Mouse (Mus musculus) forebrain, embryonic 11.5 days (tissue): ENCODE measurements around the gene Gm20721. TPM values are rescaled to one million over a fixed set of nuclear protein-coding genes. Genes with fewer than 3 reads are reported as not detected.

Source experiments
- ATAC-seq: fragments of 200-750 bp; cut with Nextera tagmentation; replicated peaks from 2 replicates; pipeline ENCODE4 v1.8.0; 2017; ENCODE audit warnings: moderate TSS enrichment; ENCODE audit not compliant: low FRiP score
- DNase-seq: peaks from one replicate; pipeline ENCODE4 v3.0.0-alpha.2; 2017; ENCODE audit warnings: low spot score
- H3K27ac ChIP-seq: fragments of 300-500 bp; sonication (generic); 2 replicates; pipeline ENCODE4 v1.5.1; 2014; ENCODE audit warnings: low read depth, low read length
- H3K27me3 ChIP-seq: fragments of 300-500 bp; sonication (generic); 2 replicates; pipeline ENCODE4 v1.6.1; 2014; ENCODE audit warnings: mild to moderate bottlenecking, low read length, mixed read lengths; ENCODE audit not compliant: control insufficient read depth, insufficient read depth
- H3K36me3 ChIP-seq: fragments of 300-500 bp; sonication (generic); 2 replicates; pipeline ENCODE4 v1.6.1; 2014; ENCODE audit warnings: mild to moderate bottlenecking, low read length, moderate library complexity, mixed read lengths; ENCODE audit not compliant: control insufficient read depth, insufficient read depth
- H3K4me1 ChIP-seq: fragments of 300-500 bp; sonication (generic); replicated peaks from 2 replicates; pipeline ENCODE4 v1.6.1; 2014; ENCODE audit warnings: low read length, mixed read lengths; ENCODE audit not compliant: control insufficient read depth, insufficient read depth
- H3K4me2 ChIP-seq: fragments of 300-500 bp; sonication (generic); 2 replicates; pipeline ENCODE4 v1.6.1; 2014; ENCODE audit warnings: low read depth, mild to moderate bottlenecking, low read length, moderate library complexity, mixed read lengths; ENCODE audit not compliant: severe bottlenecking
- H3K4me3 ChIP-seq: fragments of 300-500 bp; sonication (generic); 2 replicates; pipeline ENCODE4 v1.5.1; 2014; ENCODE audit warnings: low read depth, low read length
- H3K9ac ChIP-seq: fragments of 300-500 bp; sonication (generic); 2 replicates; pipeline ENCODE4 v1.6.1; 2014; ENCODE audit warnings: low read length
- H3K9me3 ChIP-seq: fragments of 300-500 bp; sonication (generic); 2 replicates; pipeline ENCODE4 v1.6.1; 2016; ENCODE audit warnings: low read length, mixed read lengths; ENCODE audit not compliant: control insufficient read depth
- WGBS: fragments of 180-500 bp; shearing (Covaris S2); extraction: QIAGEN DNeasy Blood & Tissue Kit; methylation state at CpG from one replicate; pipeline ENCODE4 v1.1.7; 2014; 5-methylcytosine and 5-hydroxymethylcytosine counted together
- polyA plus RNA-seq: library from polyadenylated mRNA; unstranded; fragments of >200 nt; fragmentation: Nextera tagmentation; extraction: Ambion mirVana; gene quantifications from 2 replicates; pipeline ENCODE4 v1.2.1, GENCODE M21; 2014

Gene Gm20721
- polyA plus RNA-seq, 1 experiment from 2014 or later, result 6.5 TPM

DNA sequence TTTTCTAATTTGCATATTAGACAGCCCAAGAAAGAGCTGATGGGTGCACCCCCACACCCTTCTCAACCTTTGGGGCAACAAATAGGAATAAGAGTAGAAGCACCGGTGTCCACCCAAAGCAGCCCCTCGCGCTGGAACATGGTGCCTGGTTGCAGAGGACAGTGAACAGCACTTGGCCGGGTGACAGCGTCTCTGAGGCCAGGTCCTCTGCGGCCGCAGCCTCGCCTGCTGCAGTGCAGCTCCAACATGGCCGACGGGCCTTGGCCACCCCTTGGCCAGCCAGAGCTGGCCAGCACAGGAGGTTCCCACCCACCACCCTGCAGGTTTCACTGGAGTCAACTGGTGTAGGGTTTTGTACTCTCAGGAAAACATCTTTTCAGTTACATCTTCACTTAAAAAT lies 12.1 kb downstream of the Gm20721 start:
- no peak overlapping the region for H3K4me3 ChIP-seq

DNA sequence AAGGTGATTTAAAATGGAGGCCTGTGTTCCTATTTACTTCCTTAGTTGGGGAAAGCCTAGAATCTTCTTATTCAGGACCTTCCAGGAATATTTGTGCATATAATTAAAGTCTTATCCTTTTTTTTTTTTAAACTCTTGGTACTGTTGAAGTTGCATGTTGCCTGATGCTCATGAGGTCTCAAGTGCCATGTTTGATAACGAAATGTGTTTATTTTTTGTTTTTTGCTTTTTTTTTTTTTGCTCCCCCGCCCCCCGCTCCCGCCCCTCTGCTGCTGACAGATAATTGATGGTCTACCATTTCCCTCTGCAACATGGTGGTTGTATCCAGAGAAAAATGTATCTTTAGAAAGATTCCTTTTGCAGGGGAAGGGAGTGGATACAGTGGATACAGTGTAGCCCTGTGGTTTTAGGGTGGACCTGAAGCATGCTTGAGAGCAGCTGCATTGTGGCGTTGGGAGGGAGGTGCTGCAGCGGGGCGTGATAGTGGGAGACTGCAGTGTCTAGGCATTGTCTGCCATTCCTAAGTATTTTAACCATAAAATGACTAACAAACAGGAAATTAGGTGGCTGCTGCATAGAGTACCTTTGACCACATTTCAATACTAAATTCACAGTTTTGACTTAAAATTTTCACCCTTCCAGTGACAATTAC lies 13.1 kb downstream of the Gm20721 start:
- Histone ChIP-seq H3K36me3 (no peaks in the 10 kb centered on the region), H3K4me3 (no peak overlapping the region), H3K4me1 (peaks cover 11% of the 10 kb centered on the region; the same call in 1 of the 2 replicates), H3K27ac (no peak overlapping the region), H3K9me3 (no peaks in the 10 kb centered on the region), H3K9ac (no peak overlapping the region), H3K27me3 (no peaks in the 10 kb centered on the region), H3K4me2 (no peak overlapping the region)
- ATAC-seq (no peak), DNase-seq (peak; percentile 44)
- 70% methylated on average over 7 of the region's 7 CpGs for WGBS

More for the DNA sequence above, 12.1 kb downstream of the Gm20721 start:
- no peak overlapping the region for H3K4me2 ChIP-seq
- no peak overlapping the region for H3K9ac ChIP-seq
- no peaks in the 10 kb centered on the region for H3K36me3 ChIP-seq
- WGBS, result 85% methylated on average over 10 of the region's 10 CpGs
- H3K4me1 ChIP-seq, result peaks cover 8% of the 10 kb centered on the region; the same call in 1 of the 2 replicates
- no peaks in the 10 kb centered on the region for H3K9me3 ChIP-seq
- H3K27me3 ChIP-seq, result no peaks in the 10 kb centered on the region
- DNase-seq (peak; percentile 48), ATAC-seq (no peak)
- no peak overlapping the region for H3K27ac ChIP-seq

DNA sequence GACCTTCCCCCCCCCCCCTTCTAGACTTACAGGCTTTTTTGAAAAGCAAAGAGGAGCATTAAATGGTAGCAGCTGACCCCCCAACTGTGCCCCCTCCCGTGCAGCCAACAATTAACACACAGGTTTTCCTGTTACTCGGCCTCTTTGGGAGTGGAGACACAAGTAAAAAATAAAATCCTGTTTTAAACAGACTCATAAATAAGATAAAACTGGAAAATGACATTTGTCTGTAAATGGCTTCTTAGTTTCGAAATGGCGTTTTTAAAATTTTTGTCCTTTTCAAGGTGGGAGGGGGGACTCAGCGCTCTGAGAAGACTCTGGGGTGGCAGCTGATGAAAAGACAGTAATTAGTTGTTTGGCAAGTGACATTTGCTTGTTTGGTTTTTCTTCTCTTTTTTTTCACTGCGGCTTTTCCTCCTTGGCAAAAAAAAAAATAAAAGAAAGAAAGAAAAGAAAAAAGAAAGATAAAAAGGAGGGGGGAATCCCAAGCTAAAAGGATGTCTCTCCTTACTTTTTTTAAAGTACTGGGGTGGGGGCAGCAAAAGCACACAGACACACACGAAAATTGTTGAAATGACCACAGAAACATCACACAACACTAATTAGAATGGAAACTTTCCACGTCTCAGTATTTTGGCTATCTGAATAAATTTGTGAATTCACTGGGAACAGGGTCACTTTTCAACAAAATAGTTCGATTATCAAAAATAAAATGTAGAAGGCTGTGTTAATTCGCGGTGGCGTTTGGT lies 15.1 kb downstream of the Gm20721 start:
- no peaks in the 10 kb centered on the region; the same call in 1 of the 2 replicates for H3K27me3 ChIP-seq
- H3K9ac ChIP-seq, result peak overlapping the region; percentile 99
- 24% methylated on average over 12 of the region's 12 CpGs for WGBS
- DNase-seq, result no peak
- H3K4me3 ChIP-seq, result peak overlapping the region; percentile 98
- no peaks in the 10 kb centered on the region for H3K36me3 ChIP-seq
- no peak overlapping the region for H3K27ac ChIP-seq
- H3K9me3 ChIP-seq, result no peaks in the 10 kb centered on the region
- peaks cover 12% of the 10 kb centered on the region; the same call in 1 of the 2 replicates for H3K4me1 ChIP-seq
- peak overlapping the region; percentile 55 for H3K4me2 ChIP-seq
- ATAC-seq, result no peak

DNA sequence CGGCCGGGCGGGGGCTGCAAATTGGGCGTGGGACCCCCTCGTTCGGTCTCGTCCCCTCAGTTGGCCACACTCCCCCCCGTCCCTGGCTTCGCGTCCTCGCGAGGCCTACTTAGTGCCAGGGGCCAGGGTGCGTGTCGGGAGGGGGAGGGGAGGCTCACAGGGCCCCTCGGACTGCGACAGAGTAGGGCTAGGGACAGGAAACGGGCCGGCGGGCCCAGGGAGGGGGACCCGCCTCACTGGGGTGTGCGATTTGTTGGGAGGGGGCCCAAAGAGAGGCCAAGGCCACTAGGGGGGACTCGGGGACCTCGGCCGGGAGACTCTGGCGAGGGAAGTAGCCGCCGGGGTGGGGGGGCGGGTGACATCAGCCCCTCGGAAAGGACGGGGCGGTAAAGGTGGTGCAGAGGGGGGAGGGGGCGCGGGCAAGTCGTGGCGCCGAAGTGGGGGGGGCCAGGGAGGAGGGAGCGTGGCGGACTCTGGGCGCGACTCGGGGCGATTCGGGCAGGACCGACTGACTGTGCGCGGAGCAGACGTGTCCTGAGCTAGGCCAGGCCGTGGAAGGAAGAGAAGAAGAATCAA lies 15.8 kb downstream of the Gm20721 start:
- Histone ChIP-seq H3K27ac (peak overlapping the region; percentile 99), H3K4me1 (peaks cover 10% of the 10 kb centered on the region; the same call in 1 of the 2 replicates), H3K36me3 (no peaks in the 10 kb centered on the region), H3K9ac (peak overlapping the region; percentile 99), H3K9me3 (no peaks in the 10 kb centered on the region), H3K27me3 (no peaks in the 10 kb centered on the region; the same call in 1 of the 2 replicates), H3K4me2 (peak overlapping the region; percentile 55), H3K4me3 (peak overlapping the region; percentile 98)
- WGBS, result under 1% methylated on average over 47 of the region's 48 CpGs
- DNase-seq (peak; percentile 91), ATAC-seq (peak; percentile 69)

DNA sequence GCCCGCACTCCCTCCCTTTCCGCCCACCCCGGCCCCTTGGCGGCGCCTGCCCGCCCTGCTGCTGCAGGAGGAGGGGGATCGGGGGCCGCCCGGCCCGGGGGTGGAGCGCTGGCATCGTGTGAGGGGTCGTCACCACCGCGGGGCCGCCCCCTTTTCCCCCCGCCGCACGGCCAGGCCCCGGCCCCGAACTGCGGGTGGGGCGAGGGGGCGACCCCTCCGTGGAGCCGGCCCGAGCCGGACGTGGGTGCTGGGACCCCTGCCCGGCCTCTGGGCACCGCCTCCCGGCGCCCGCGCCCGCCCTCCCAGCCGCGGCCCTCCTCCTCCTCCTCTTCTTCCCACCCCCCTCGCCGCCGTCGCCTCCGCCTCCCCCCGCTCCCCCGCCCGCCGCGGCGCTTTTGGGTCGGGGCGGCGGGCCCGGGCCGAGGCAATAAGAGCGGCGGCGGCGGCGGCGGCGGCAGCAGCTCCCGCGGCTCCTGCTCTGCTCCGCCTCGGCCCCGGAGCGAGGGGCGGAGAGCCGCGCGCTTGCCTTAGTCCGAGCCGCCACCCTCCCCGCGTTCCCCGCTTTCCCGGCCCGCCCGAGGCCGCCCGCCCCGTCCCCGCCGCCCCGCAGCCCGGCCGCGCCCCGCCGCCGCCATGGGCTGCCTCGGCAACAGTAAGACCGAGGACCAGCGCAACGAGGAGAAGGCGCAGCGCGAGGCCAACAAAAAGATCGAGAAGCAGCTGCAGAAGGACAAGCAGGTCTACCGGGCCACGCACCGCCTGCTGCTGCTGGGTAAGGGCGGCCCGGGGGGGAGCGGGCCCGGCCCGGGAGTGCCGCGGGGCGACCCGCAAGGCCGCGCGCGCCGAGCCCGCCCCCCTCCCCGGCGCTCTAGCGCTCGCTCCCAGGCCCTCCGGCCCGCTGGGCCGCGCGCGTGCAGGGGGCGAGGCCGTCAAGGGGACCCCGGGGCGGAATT lies 16.6 kb downstream of the Gm20721 start:
- H3K4me1 ChIP-seq, result peaks cover 10% of the 10 kb centered on the region; the same call in 1 of the 2 replicates

DNA sequence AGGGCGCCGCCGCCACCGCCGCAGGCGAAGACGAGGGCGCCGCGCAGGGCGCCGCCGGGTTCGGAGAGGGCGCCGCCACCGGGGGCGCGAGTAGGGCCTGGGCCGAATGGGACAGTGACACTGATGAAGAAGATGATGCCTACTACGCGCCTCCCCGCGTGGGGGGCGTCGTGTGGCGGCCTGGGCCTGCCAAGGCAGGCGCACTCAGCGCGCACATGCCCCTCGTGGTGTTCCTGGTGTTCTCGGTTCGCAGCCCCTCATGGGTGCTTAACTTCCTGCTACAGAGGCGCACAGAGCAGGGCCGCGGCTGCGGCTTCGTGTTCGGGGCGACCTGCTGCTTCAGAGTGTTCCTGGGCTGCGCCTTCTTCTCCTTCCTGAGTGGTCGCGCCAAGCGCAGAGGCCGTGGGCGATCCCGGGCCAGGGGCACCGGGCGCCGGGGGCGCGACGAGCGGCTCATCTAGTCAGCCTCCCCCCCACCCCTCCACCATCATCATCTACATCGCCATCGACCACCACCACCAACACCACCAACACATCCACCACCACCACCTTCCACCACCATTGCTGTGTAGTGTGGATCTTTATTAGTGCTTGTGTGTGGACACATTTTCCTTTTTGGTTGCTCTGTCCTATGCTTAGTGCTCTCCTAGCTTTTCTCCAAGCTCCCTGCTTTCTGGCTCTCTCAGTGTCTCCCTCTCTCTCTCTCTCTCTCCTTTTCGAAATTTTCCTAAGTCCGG lies 17.4 kb downstream of the Gm20721 start:
- Histone ChIP-seq H3K27ac (peak overlapping the region; percentile 99), H3K4me2 (peak overlapping the region; percentile 55), H3K4me1 (peaks cover 9% of the 10 kb centered on the region; the same call in 1 of the 2 replicates), H3K9ac (peak overlapping the region; percentile 99), H3K4me3 (peak overlapping the region; percentile 98), H3K9me3 (no peaks in the 10 kb centered on the region), H3K36me3 (no peaks in the 10 kb centered on the region), H3K27me3 (no peaks in the 10 kb centered on the region; the same call in 1 of the 2 replicates)
- WGBS, result 35% methylated on average over 48 of the region's 58 CpGs
- peak; percentile 13 for ATAC-seq
- peak; percentile 72 for DNase-seq

More for the DNA sequence above, 16.6 kb downstream of the Gm20721 start:
- H3K9ac ChIP-seq, result peak overlapping the region; percentile 99
- peak overlapping the region; percentile 55 for H3K4me2 ChIP-seq
- H3K4me3 ChIP-seq, result peak overlapping the region; percentile 98
- no peaks in the 10 kb centered on the region for H3K9me3 ChIP-seq
- no peaks in the 10 kb centered on the region for H3K36me3 ChIP-seq
- ATAC-seq (peak; percentile 85), DNase-seq (peak; percentile 94)
- H3K27me3 ChIP-seq, result no peaks in the 10 kb centered on the region; the same call in 1 of the 2 replicates
- WGBS, result under 1% methylated on average over 49 of the region's 131 CpGs
- H3K27ac ChIP-seq, result peak overlapping the region; percentile 99

DNA sequence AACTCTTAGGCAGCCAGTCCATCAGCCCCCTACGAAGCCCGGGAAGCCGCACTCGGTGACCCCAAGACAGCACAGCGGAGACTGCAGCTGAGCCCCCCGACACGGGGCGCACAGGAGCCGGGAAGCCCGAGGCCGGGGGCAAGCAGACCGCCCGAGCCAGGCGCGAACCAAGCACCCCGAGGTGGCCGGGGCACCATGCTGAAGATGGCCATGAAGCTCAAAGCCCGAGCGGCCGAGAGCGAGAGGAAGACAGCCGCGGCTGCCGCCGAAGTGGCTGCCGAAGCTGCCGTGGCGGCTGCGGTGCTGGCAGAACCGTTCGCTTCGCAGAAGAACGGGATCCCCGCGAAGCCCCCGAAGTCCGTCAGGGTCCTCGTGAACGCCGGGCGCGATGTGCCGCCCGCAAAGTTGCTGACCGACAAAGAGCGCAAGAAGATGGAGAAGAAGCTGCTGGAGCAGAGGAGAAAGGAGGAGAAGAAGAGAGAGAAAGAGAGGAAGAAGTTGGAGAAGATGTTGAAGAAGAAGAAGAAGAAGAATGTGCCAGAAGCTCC lies 18.1 kb downstream of the Gm20721 start:
- no peaks in the 10 kb centered on the region; the same call in 1 of the 2 replicates for H3K27me3 ChIP-seq
- peak; percentile 75 for DNase-seq
- 49% methylated on average over 46 of the region's 46 CpGs for WGBS
- peak overlapping the region; percentile 99 for H3K9ac ChIP-seq
- H3K4me1 ChIP-seq, result peaks cover 6% of the 10 kb centered on the region; the same call in 1 of the 2 replicates
- peak overlapping the region; percentile 55 for H3K4me2 ChIP-seq
- no peaks in the 10 kb centered on the region for H3K36me3 ChIP-seq
- peak overlapping the region; percentile 98 for H3K4me3 ChIP-seq
- H3K9me3 ChIP-seq, result no peaks in the 10 kb centered on the region
- H3K27ac ChIP-seq, result no peak overlapping the region
- ATAC-seq, result no peak
